Mouse (Mus musculus): Measurements from ENCODE around the gene Lnx2.

GRCm38 (mm10) chr5:147090256-147090963, 14.0 kb upstream of the Lnx2 start:
- TF ChIP-seq POLR2A (IDR thresholded peaks at IDR 0.05; ENCODE audit: low read depth, low read length) (no peak), CTCF (IDR thresholded peaks at IDR 0.05; ENCODE audit: extremely low read depth, insufficient read length, insufficient replicate concordance, low read depth, low read length) (no peak)
